Mouse (Mus musculus): Measurements from ENCODE around the gene Tmem183a. TPM values are rescaled to one million over a fixed set of nuclear protein-coding genes. Genes with fewer than 3 reads are reported as not detected.

Tmem183a gene
- polyA plus RNA-seq, 1 experiment, result 55.4 TPM

DNA sequence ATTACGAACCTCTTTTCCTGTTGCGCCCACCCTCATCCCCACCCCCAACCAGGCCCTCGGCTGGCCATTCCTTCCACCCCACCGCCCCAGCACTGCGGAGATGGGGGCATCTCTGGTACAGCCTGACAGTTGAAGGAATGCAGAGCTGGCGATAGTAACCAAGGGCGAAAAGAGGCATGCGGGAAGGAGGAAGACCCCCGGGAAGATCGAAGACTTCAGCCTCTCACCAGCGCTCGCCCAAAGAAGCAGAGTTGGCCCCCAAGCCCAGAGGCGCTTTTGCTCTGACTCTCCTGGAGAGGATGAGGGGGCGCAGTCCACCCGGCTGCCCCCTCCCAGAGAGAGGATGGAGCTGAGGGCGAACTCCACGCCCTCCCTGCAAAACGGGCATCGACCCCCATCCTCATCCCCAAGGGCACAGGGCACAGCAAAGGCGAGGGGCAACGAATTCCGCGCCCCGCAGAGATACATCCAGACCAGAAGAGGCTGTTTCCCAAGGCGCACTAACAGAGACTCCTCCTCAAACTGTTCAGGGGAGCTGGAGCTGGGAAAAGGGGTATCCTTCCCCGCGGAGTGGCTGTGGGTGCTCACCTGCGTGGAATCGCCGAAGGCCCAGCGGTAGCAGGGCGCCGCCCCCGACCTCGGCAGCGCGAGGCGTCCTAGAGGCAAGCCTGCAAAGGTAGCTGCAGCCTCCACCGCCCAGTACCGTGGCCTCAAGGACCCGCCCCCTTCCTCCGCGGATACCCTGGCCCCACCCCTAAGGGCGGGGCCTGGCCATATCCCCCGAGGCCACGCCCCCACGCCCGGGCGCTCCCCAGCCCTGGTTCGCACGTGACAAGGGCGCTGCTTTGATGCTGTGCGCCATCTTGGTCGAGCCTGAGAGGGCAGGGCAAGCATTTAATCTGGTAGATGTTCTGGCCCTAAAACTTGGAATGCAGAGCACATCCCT lies 17.5 kb downstream of the Tmem183a start:
- DNase-seq (ENCODE audit: low spot score), result peak; percentile 61

DNA sequence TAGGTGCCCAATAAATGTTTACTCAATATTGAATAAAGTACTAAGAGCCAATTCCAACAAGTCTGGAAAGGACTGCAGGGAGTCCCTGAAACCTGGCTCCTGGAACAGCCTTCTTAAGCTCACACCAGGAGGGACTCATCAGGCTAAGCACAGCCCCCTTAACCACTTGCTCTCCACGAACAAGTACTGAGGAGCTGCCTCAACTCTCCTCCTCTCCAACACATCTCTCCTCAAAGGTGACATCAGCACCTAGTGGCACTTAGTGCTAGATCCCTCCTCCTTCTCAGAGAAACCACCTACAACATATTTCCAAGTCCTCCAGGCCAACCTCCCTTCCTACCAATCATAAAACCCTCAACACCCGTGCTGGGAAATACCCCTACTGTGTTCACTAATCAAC lies 18.2 kb downstream of the Tmem183a start:
- no peak for DNase-seq (ENCODE audit: low spot score)

DNA sequence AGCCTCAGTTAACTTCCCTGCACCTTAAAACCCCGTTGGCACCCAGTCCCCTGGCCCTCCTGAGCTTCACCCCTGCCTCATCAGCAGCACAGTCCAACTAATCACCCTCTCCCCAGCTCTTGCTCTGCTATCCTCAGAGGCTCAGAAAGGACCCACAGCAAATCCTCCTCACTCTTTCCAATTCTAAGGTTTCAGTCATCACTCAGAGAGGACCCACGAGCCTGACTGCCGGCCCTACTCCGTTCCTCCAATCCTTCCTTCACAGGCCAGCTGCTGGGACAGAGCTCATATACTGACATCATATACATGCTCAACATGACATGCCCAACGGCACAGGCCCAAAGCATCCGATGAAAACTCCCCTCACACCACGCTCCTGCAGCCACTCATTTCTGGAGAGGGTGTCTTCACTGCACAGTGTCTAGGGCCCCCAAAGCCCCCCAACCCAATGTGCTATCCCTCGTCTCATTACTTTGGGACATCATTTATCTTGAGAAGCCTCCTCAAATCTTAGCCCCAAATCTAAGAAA lies 18.9 kb downstream of the Tmem183a start:
- no peak for DNase-seq (ENCODE audit: low spot score)

- DNase-seq (ENCODE audit: low spot score), result peak; percentile 17
Measured at GRCm38 (mm10) chr1:134342278-134342664, 19.5 kb downstream of the Tmem183a start.

DNA sequence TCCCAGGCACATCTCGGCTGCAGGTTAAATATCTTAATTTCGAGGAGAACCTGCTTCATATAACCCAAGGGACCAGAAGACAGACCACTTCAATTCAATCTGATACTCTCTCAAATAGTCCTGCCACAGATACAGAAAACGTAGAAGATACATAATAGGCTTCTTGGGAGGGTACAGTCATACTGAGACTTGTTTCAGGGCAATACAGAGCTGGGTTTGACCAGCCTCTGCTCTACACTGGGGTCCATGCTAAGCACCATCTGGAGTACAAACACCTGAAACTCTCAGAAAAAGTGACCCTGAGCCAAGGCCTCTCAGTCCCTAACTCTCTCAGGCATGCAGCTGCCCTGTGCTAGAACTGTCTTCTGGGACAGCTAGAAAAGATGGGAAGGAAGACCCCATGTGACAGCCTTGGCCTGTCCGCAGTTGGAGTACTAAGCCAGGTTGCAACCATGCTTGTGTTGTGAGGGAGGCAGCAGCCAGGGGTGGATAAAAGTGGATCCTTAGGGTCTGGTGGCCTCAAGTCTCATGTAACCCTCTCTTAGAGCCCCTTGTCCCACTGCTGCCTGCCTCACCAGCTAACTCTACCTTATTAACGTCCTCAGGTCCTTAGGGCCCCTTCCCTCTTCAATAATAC lies 20.0 kb downstream of the Tmem183a start:
- no peak for DNase-seq (ENCODE audit: low spot score)

GRCm38 (mm10) chr1:134339757-134340619 lies 21.8 kb downstream of the Tmem183a start:
- no peak for DNase-seq (ENCODE audit: low spot score)

DNA sequence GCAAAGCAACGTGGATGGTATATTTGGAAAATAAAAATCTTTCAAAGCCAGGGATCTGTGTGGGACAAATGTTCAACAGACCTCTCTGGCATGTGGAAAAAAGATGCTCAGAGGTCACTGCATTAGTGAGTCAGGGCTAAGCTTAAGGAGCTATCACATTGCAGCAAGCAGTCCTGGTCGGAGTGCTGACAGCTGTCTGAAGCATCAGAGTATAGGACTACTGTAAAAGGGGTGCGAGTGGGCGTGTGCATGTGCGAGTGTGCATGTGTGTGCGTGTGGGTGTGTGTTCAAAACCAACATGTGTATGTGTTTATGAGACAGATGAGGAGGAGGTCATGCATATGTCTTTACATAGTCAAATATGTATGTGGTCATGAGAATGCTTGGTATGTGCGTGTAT lies 22.6 kb downstream of the Tmem183a start:
- no peak for DNase-seq (ENCODE audit: low spot score)

GRCm38 (mm10) chr1:134336958-134337710 lies 24.6 kb downstream of the Tmem183a start:
- DNase-seq (ENCODE audit: low spot score), result peak; percentile 14

- no peak for DNase-seq (ENCODE audit: low spot score)
Measured at GRCm38 (mm10) chr1:134335924-134336810, 25.6 kb downstream of the Tmem183a start.

DNA sequence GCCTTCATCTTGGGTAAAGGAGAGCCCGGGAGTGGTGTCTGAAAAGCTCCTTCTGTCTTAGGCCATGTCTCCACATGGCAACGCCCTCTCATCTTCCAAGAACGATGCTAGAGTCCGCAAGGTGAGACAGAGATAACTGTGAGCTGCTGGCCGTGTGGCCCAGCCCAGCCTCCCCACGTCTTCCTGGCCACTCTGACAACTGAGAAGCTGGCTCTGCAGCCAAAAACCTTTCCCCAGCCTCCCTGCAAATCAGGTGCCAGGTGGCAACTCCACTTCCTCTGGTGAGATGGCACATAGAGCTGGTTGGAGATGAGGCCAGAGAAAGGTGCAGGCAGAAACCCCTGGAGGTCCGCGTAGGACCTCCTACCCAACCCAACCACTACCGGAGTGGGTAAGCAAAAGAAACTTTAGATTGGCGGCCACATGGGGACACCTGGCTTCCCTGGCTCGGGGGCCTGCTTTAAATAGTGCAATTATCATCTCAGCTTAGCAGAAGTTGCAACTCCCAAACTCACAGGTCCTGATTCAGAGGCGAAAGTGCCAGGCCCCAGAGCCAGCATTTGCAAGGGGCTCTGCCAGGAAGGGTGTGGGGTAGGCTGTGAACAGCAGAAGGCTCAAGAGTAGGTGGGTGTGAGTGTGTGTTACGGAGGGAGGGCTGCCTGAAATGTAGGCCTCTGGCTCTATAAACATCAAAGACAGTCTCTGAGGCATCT lies 26.4 kb downstream of the Tmem183a start:
- DNase-seq (ENCODE audit: low spot score), result no peak

DNA sequence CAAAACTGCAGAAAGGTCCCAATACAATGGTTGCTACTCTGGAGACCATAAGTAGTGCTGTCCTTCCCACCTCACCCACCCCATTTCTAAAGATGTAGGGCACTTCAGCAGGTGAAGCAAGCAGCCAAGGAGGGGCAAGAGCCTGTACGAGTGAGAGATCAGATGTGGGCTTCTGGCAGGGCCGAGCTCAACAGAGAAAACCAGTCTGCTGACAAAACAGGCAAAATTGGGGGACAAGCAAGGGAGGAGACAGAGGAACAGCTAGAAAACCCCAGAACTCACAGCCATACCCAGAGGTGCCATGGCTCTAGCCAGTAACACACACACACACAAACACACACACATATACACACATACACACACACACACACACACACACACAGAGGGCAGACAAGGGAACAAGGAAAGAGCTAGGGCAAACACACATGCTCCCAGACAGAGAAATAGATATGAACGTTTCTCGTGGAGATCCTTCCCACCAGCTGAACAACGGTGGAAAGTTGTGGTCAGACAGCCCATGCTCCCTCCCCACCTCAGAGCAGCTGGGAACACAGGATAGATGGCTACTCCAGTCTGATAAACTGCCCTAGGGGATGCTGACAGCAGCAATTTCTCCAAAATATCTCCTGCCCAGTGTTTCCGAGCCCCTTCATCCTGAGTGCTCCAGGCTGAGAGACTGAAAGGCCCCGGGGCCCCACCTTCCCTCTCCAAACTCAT lies 27.5 kb downstream of the Tmem183a start:
- DNase-seq (ENCODE audit: low spot score), result no peak

- no peak for DNase-seq (ENCODE audit: low spot score)
Measured at GRCm38 (mm10) chr1:134333371-134334110, 28.2 kb downstream of the Tmem183a start.

- no peak for DNase-seq (ENCODE audit: low spot score)
Measured at GRCm38 (mm10) chr1:134332770-134333271, 29.0 kb downstream of the Tmem183a start, which contains the start of gene Ppfia4. Ppfia4 (minus strand) TSS chr1:134332928.

DNA sequence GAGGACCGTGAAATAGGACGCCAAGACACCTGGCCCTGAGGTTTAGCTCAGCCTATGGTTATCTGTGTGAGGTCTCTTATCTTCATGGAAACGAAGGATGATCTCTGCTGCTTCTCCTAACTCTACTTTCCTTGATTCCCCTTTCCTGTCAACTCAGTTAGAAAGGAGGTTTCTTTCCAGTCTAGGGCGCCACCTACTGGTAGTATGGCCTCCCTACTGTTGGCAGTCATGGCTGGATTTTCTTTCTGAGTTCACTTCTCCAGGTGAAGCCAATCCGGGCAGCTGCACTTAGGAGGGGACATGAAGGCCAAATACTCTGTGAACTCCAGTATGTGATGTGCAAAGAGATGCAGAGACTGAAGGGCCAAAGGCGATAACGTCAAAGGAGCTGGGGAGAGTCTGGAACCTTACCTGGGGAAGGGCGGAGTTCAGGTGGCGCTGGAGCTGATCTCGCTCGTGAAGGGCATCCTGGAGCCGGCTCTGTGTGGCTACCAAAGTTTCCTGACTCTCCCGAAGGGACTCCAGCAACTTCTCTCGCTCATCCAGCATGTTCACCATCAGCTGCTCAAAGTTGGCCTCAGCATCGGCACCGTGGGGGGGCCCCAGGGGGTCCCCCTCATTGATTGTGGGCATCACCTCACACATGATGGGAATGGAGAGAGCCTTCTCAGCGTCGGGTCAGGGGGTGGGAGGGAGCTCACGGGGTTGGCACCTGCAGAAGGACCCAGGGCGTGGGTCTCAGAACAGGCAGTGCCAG lies 29.7 kb downstream of the Tmem183a start:
- peak; percentile 52 for DNase-seq (ENCODE audit: low spot score)

DNA sequence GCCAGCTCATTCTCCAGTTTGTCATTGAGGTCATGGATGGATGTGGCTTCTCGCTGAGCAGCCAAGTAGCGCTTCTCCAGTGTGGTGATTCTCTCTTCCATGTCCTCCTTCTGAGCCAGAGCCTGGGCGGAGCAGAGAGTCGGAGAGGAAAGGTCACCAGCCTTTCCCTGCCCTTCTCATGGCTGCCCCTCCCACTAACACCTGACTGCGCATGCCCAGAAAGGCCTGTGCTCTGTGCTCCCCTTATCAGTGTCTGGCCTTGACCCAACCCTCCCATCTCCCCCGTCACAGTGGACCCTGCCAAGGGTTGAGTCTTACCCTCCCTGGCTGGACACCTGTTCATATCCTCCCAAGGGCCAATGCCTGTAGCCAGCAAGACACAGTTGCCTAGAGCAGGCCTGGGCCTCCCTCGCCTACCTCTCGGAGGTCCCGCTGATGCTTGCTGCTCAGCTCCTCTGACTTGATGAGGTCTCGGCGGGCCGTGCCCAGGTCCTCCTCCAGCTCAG lies 34.9 kb downstream of the Tmem183a start:
- no peak for DNase-seq (ENCODE audit: low spot score)

- DNase-seq (ENCODE audit: low spot score), result no peak
Measured at GRCm38 (mm10) chr1:134322591-134322990, 39.2 kb downstream of the Tmem183a start.
